Mouse (Mus musculus): Measurements from ENCODE around the gene Ube2k. TPM values are rescaled to one million over a fixed set of nuclear protein-coding genes. Genes with fewer than 3 reads are reported as not detected.
A peak's percentile ranks its signal among the peaks of the same experiment; 100 is the strongest.

Ube2k gene
- polyA plus RNA-seq, 1 experiment = 95.3 TPM

DNA sequence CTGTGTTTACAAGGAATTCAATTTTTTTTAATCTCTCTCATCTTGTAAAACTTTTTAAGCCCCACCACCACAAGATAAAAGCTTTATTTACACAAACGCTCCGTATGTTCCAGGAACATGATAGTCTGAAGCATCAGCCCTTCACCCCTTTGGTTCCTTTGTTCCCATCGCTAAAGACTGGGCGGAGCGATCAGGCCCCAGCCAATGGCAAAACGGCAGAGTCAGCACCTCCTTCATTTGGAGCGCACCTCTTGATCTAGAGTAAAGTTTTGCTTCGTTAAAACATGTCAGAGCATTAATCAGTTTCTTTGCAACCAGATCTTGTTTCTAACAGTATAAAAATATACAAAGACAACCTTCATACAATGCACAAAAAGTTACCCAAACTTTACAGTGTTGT is 31.2 kb upstream of the Ube2k start:
- Histone ChIP-seq H3ac (ENCODE audit: control insufficient read depth, insufficient read length) (no peak overlapping the region), H3K4me2 (ENCODE audit: low read depth) (peak overlapping the region; percentile 10), H3K27me3 (ENCODE audit: control insufficient read depth, insufficient read depth, insufficient read length) (no peaks in the 10 kb centered on the region), H3K36me3 (ENCODE audit: control insufficient read depth, insufficient read depth) (no peaks in the 10 kb centered on the region), H3K79me2 (ENCODE audit: control insufficient read depth, insufficient read depth) (no peaks in the 10 kb centered on the region), H3K4me3 (no peak overlapping the region)
- no peak for TF ChIP-seq MYOD1 (IDR thresholded peaks at IDR 0.05; ENCODE audit: control insufficient read depth in 1 of 3, insufficient read length in 2 of 3, low read depth in 2 of 3)
- TF ChIP-seq TCF12 (IDR thresholded peaks at IDR 0.05; ENCODE audit: insufficient read depth, poor library complexity, severe bottlenecking) = no peak
- TF ChIP-seq SRF (IDR thresholded peaks at IDR 0.05; ENCODE audit: control insufficient read depth, insufficient read length, low read depth) = no peak
- no peak for TF ChIP-seq POLR2AphosphoS2 (IDR thresholded peaks at IDR 0.05; ENCODE audit: insufficient read length, low read depth)
- TF ChIP-seq MAX (IDR thresholded peaks at IDR 0.05; ENCODE audit: low read depth) = no peak
- no peak for TF ChIP-seq CEBPB (IDR thresholded peaks at IDR 0.05; ENCODE audit: insufficient read depth, poor library complexity, severe bottlenecking)
- no peak for TF ChIP-seq USF1 (IDR thresholded peaks at IDR 0.05; ENCODE audit: low read depth)
- no peak for TF ChIP-seq POLR2A (IDR thresholded peaks at IDR 0.05; ENCODE audit: insufficient read length, low read depth)
- TF ChIP-seq TCF3 (IDR thresholded peaks at IDR 0.05; ENCODE audit: insufficient read length, low read depth) = no peak
- TF ChIP-seq E2F4 (IDR thresholded peaks at IDR 0.05; ENCODE audit: insufficient read depth) = no peak
- TF ChIP-seq MYOG (IDR thresholded peaks at IDR 0.05; ENCODE audit: control insufficient read depth in 1 of 3, insufficient read depth in 1 of 3, insufficient read length in 2 of 3, low read depth in 2 of 3) = no peak
- TF ChIP-seq REST (IDR thresholded peaks at IDR 0.05; ENCODE audit: insufficient read depth, insufficient read length) = no peak

- TF ChIP-seq POLR2AphosphoS2 (IDR thresholded peaks at IDR 0.05; ENCODE audit: insufficient read length, low read depth) = no peak
- no peak for TF ChIP-seq E2F4 (IDR thresholded peaks at IDR 0.05; ENCODE audit: insufficient read depth)
- H3K4me2 ChIP-seq (ENCODE audit: low read depth) = no peak overlapping the region
- no peak overlapping the region for H3K4me3 ChIP-seq
- no peaks in the 10 kb centered on the region for H3K36me3 ChIP-seq (ENCODE audit: control insufficient read depth, insufficient read depth)
- H3K79me2 ChIP-seq (ENCODE audit: control insufficient read depth, insufficient read depth) = no peaks in the 10 kb centered on the region
- H3ac ChIP-seq (ENCODE audit: control insufficient read depth, insufficient read length) = no peak overlapping the region
- no peaks in the 10 kb centered on the region for H3K27me3 ChIP-seq (ENCODE audit: control insufficient read depth, insufficient read depth, insufficient read length)
Measured at GRCm38 (mm10) chr5:65508395-65508794, 28.6 kb upstream of the Ube2k start.

DNA sequence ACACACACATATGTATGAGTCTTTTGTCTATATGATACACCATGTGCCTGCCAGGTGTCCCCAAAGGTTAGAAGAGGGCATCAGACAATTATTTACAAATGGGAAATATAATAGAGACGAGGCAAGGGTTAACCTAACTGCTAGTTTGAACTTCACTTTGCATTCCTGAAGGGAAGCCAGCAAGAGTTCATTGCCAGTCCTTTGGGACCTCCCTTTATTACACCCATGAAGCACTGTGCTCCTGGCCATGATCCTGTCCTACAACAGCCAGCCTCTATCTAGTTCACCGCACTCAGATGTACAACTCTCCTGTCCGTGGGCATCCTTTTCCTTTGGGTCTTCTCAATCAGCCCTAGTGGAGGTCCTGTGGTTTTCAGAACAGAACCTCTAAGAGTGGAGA is 23.5 kb upstream of the Ube2k start:
- Histone ChIP-seq H3ac (ENCODE audit: control insufficient read depth, insufficient read length) (no peak overlapping the region), H3K4me3 (no peak overlapping the region), H3K4me2 (ENCODE audit: low read depth) (no peak overlapping the region), H3K27me3 (ENCODE audit: control insufficient read depth, insufficient read depth, insufficient read length) (no peaks in the 10 kb centered on the region), H3K36me3 (ENCODE audit: control insufficient read depth, insufficient read depth) (no peaks in the 10 kb centered on the region), H3K79me2 (ENCODE audit: control insufficient read depth, insufficient read depth) (no peaks in the 10 kb centered on the region)
- no peak for TF ChIP-seq MYOD1 (IDR thresholded peaks at IDR 0.05; ENCODE audit: control insufficient read depth in 1 of 3, insufficient read length in 2 of 3, low read depth in 2 of 3)

GRCm38 (mm10) chr5:65514635-65515278 is 22.3 kb upstream of the Ube2k start:
- H3K4me3 ChIP-seq = no peak overlapping the region
- no peak overlapping the region for H3K4me2 ChIP-seq (ENCODE audit: low read depth)
- H3ac ChIP-seq (ENCODE audit: control insufficient read depth, insufficient read length) = no peak overlapping the region
- no peaks in the 10 kb centered on the region for H3K27me3 ChIP-seq (ENCODE audit: control insufficient read depth, insufficient read depth, insufficient read length)
- no peaks in the 10 kb centered on the region for H3K36me3 ChIP-seq (ENCODE audit: control insufficient read depth, insufficient read depth)
- TF ChIP-seq SRF (IDR thresholded peaks at IDR 0.05; ENCODE audit: control insufficient read depth, insufficient read length, low read depth) = no peak
- TF ChIP-seq MAX (IDR thresholded peaks at IDR 0.05; ENCODE audit: low read depth) = no peak
- TF ChIP-seq USF1 (IDR thresholded peaks at IDR 0.05; ENCODE audit: low read depth) = no peak
- no peak for TF ChIP-seq POLR2A (IDR thresholded peaks at IDR 0.05; ENCODE audit: insufficient read length, low read depth)
- TF ChIP-seq CEBPB (IDR thresholded peaks at IDR 0.05; ENCODE audit: insufficient read depth, poor library complexity, severe bottlenecking) = no peak
- TF ChIP-seq MYOG (IDR thresholded peaks at IDR 0.05; ENCODE audit: control insufficient read depth in 1 of 3, insufficient read depth in 1 of 3, insufficient read length in 2 of 3, low read depth in 2 of 3) = no peak
- TF ChIP-seq TCF12 (IDR thresholded peaks at IDR 0.05; ENCODE audit: insufficient read depth, poor library complexity, severe bottlenecking) = no peak
- no peak for TF ChIP-seq MYOD1 (IDR thresholded peaks at IDR 0.05; ENCODE audit: control insufficient read depth in 1 of 3, insufficient read length in 2 of 3, low read depth in 2 of 3)
- TF ChIP-seq TCF3 (IDR thresholded peaks at IDR 0.05; ENCODE audit: insufficient read length, low read depth) = no peak
- no peaks in the 10 kb centered on the region for H3K79me2 ChIP-seq (ENCODE audit: control insufficient read depth, insufficient read depth)

DNA sequence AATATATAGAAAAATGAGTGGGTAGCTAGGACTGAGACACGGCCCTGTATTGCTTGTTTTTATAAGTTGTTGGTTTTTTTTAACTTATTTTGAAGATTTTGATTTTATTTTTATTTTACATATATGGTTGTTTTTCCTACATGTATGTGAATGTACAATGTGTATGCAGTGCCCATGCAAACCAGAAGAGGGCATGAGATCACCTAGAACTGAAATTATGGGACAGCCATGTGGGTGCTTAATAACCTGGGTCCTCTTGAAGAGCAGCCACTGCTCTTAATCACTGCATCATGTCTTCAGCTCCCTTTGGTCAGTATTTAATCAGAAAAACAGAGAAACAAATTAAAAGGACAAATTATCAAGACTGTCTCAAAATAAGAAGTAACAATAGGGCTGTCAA is 15.2 kb upstream of the Ube2k start:
- no peak overlapping the region for H3ac ChIP-seq (ENCODE audit: control insufficient read depth, insufficient read length)
- H3K4me2 ChIP-seq (ENCODE audit: low read depth) = no peak overlapping the region
- TF ChIP-seq TCF12 (IDR thresholded peaks at IDR 0.05; ENCODE audit: insufficient read depth, poor library complexity, severe bottlenecking) = no peak
- no peak for TF ChIP-seq SRF (IDR thresholded peaks at IDR 0.05; ENCODE audit: control insufficient read depth, insufficient read length, low read depth)
- no peak for TF ChIP-seq USF1 (IDR thresholded peaks at IDR 0.05; ENCODE audit: low read depth)
- no peak for TF ChIP-seq TCF3 (IDR thresholded peaks at IDR 0.05; ENCODE audit: insufficient read length, low read depth)
- no peak for TF ChIP-seq CEBPB (IDR thresholded peaks at IDR 0.05; ENCODE audit: insufficient read depth, poor library complexity, severe bottlenecking)
- no peak for TF ChIP-seq POLR2AphosphoS2 (IDR thresholded peaks at IDR 0.05; ENCODE audit: insufficient read length, low read depth)
- TF ChIP-seq MAX (IDR thresholded peaks at IDR 0.05; ENCODE audit: low read depth) = no peak
- TF ChIP-seq REST (IDR thresholded peaks at IDR 0.05; ENCODE audit: insufficient read depth, insufficient read length) = no peak
- no peak for TF ChIP-seq E2F4 (IDR thresholded peaks at IDR 0.05; ENCODE audit: insufficient read depth)
- no peak for TF ChIP-seq MYOG (IDR thresholded peaks at IDR 0.05; ENCODE audit: control insufficient read depth in 1 of 3, insufficient read depth in 1 of 3, insufficient read length in 2 of 3, low read depth in 2 of 3)
- no peak for TF ChIP-seq POLR2A (IDR thresholded peaks at IDR 0.05; ENCODE audit: insufficient read length, low read depth)
- no peaks in the 10 kb centered on the region for H3K36me3 ChIP-seq (ENCODE audit: control insufficient read depth, insufficient read depth)
- H3K27me3 ChIP-seq (ENCODE audit: control insufficient read depth, insufficient read depth, insufficient read length) = no peaks in the 10 kb centered on the region
- no peak overlapping the region for H3K4me3 ChIP-seq
- no peaks in the 10 kb centered on the region for H3K79me2 ChIP-seq (ENCODE audit: control insufficient read depth, insufficient read depth)
